Mouse (Mus musculus): ENCODE measurements at regions not wholly inside any gene's neighbourhood (a gene's known extent, or its start where the extent isn't known, plus 50 kb on each side); places are given as distances from the start of the nearest gene placed in this dataset.
"Not testable (repeated sequence)": the region's sequence is repeated elsewhere in the genome, so short reads cannot be mapped to it uniquely, and the experiment has no call there.

GRCm38 (mm10) chr10:56891530-56891929 lies 514.4 kb downstream of the Gja1 start:
- not testable (repeated sequence) for DNase-seq (ENCODE audit: low spot score in 2 of 2)

GRCm38 (mm10) chr10:56892666-56893209 lies 515.6 kb downstream of the Gja1 start:
- no peak for DNase-seq (ENCODE audit: low spot score in 2 of 2)

- DNase-seq (ENCODE audit: low spot score in 2 of 2) = no peak
Measured at GRCm38 (mm10) chr10:56893210-56893705, 516.1 kb downstream of the Gja1 start.

- no peak for DNase-seq (ENCODE audit: low spot score in 2 of 2)
Measured at GRCm38 (mm10) chr10:56899640-56900274, 522.6 kb downstream of the Gja1 start.

GRCm38 (mm10) chr10:56900914-56901313 lies 523.8 kb downstream of the Gja1 start:
- no peak for DNase-seq (ENCODE audit: low spot score in 2 of 2)

- DNase-seq (ENCODE audit: low spot score in 2 of 2) = no peak
Measured at GRCm38 (mm10) chr10:56912711-56913110, 535.6 kb downstream of the Gja1 start.

- DNase-seq (ENCODE audit: low spot score in 2 of 2) = no peak
Measured at GRCm38 (mm10) chr10:56914103-56914502, 537.0 kb downstream of the Gja1 start.

GRCm38 (mm10) chr10:56918412-56918811 lies 541.3 kb downstream of the Gja1 start:
- DNase-seq (ENCODE audit: low spot score in 2 of 2) = no peak

GRCm38 (mm10) chr10:56920711-56921672 lies 543.9 kb downstream of the Gja1 start:
- peak; percentile 15 to 66 for DNase-seq (ENCODE audit: low spot score in 2 of 2)

- no peak for DNase-seq (ENCODE audit: low spot score in 2 of 2)
Measured at GRCm38 (mm10) chr10:56935174-56935573, 551.0 kb upstream of the Hsf2 start.

GRCm38 (mm10) chr10:56941972-56942371 lies 544.2 kb upstream of the Hsf2 start:
- no peak for DNase-seq (ENCODE audit: low spot score in 2 of 2)

GRCm38 (mm10) chr10:56944434-56945145 lies 541.6 kb upstream of the Hsf2 start:
- DNase-seq (ENCODE audit: low spot score in 2 of 2) = no peak

- no peak for DNase-seq (ENCODE audit: low spot score in 2 of 2)
Measured at GRCm38 (mm10) chr10:56956728-56957127, 529.5 kb upstream of the Hsf2 start.

GRCm38 (mm10) chr10:56962096-56962807 lies 523.9 kb upstream of the Hsf2 start:
- DNase-seq (ENCODE audit: low spot score in 2 of 2) = no peak

GRCm38 (mm10) chr10:56963215-56963614 lies 523.0 kb upstream of the Hsf2 start:
- peak in 1 of 2 experiments; percentile 0 for DNase-seq (ENCODE audit: low spot score in 2 of 2)

GRCm38 (mm10) chr10:56968913-56969312 lies 517.3 kb upstream of the Hsf2 start:
- no peak for DNase-seq (ENCODE audit: low spot score in 2 of 2)

- no peak for DNase-seq (ENCODE audit: low spot score in 2 of 2)
Measured at GRCm38 (mm10) chr10:56974812-56975211, 511.4 kb upstream of the Hsf2 start.

- DNase-seq (ENCODE audit: low spot score in 2 of 2) = no peak
Measured at GRCm38 (mm10) chr10:56979601-56980000, 506.6 kb upstream of the Hsf2 start.

- DNase-seq (ENCODE audit: low spot score in 2 of 2) = no peak
Measured at GRCm38 (mm10) chr10:56980821-56981220, 505.4 kb upstream of the Hsf2 start.

GRCm38 (mm10) chr10:56982526-56983190 lies 503.5 kb upstream of the Hsf2 start:
- no peak for DNase-seq (ENCODE audit: low spot score in 2 of 2)

- DNase-seq (ENCODE audit: low spot score in 2 of 2) = no peak
Measured at GRCm38 (mm10) chr10:56994969-56995368, 491.2 kb upstream of the Hsf2 start.

Measured in urinary bladder, postnatal 36 days (tissue).